Mouse (Mus musculus) midbrain, embryonic 12.5 days (tissue): ENCODE measurements around the gene Rgp1. TPM values are rescaled to one million over a fixed set of nuclear protein-coding genes. Genes with fewer than 3 reads are reported as not detected.
"Not testable (repeated sequence)": the region's sequence is repeated elsewhere in the genome, so short reads cannot be mapped to it uniquely, and the experiment has no call there.

ENCODE experiments used
- ATAC-seq: fragments of 200-750 bp; cut with Nextera tagmentation; 2 replicates; pipeline ENCODE4 v1.8.0; 2017; ENCODE audit warnings: low read depth, moderate TSS enrichment, moderate library complexity; ENCODE audit not compliant: low FRiP score
- H3K27ac ChIP-seq: fragments of 300-500 bp; sonication (generic); replicated peaks from 2 replicates; pipeline ENCODE4 v1.5.1; 2016; ENCODE audit warnings: mild to moderate bottlenecking
- H3K27me3 ChIP-seq: fragments of 300-500 bp; sonication (generic); 2 replicates; pipeline ENCODE4 v1.6.1; 2016; ENCODE audit warnings: mild to moderate bottlenecking
- H3K36me3 ChIP-seq: fragments of 300-500 bp; sonication (generic); 2 replicates; pipeline ENCODE4 v1.6.1; 2016
- H3K4me1 ChIP-seq: fragments of 300-500 bp; sonication (generic); 2 replicates; pipeline ENCODE4 v1.6.1; 2016
- H3K4me2 ChIP-seq: fragments of 300-500 bp; sonication (generic); replicated peaks from 2 replicates; pipeline ENCODE4 v1.6.1; 2016; ENCODE audit warnings: mild to moderate bottlenecking, moderate library complexity
- H3K4me3 ChIP-seq: fragments of 300-500 bp; sonication (generic); 2 replicates; pipeline ENCODE4 v1.5.1; 2016; ENCODE audit warnings: mild to moderate bottlenecking
- H3K9ac ChIP-seq: fragments of 300-500 bp; sonication (generic); replicated peaks from 2 replicates; pipeline ENCODE4 v1.6.1; 2016; ENCODE audit warnings: mild to moderate bottlenecking, moderate library complexity
- H3K9me3 ChIP-seq: fragments of 300-500 bp; sonication (generic); 2 replicates; pipeline ENCODE4 v1.6.1; 2016; ENCODE audit warnings: mild to moderate bottlenecking
- WGBS: fragments of 180-500 bp; shearing (Covaris S2); methylation state at CpG from one replicate; pipeline ENCODE4 v1.1.7; 2016; 5-methylcytosine and 5-hydroxymethylcytosine counted together
- polyA plus RNA-seq: library from polyadenylated mRNA; unstranded; fragments of >200 nt; fragmentation: Nextera tagmentation; extraction: Ambion mirVana; gene quantifications from 2 replicates; pipeline ENCODE4 v1.2.1, GENCODE M21; 2016

The Rgp1 gene
- polyA plus RNA-seq, 1 experiment from 2014 or later: 31.8 TPM

DNA sequence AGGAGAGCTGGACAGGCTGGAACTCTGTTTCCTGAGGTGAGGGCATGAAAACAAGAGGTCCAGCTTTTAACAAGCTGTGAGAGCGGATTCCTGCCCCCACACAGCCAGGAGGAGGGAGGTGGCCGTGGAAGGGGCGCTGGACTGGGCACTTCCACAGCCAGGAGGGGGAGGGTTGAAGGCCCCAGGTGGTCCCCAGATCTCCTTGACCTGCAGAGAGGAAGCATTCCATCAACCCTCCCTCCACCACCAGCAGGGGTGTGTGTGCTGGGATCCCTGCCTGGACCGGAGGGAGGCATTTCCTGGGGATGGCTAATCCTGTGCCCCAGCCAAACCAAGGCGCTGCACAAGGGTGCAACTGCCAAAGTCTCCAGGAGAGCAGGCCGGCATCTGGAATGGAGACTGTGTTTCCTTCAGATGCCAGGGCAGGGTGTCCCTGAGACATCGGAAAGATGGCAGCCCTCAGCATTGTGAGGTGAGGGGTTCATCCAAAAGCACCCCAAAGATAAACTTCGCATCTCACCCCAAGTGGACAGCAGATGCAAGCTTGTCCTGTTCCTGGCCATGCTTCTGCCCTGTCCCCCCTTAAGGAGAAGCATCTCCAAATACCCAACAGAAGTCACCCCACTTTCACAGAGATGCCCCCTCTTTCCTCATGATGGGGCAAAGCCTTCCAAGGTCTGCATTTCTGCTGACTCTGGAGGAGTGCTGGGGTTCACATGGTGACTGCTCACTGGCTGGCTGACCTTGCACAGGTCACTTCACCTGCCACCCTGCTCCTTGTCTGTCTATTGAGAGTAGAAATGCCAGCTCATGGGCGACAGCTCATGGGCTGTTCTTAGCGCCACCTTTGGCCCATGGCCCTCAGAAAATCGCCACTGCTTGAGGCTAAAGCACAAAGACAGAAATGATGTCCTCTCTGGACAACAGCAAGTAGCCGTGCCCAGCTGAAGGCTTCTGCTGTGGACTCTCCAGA lies 6.2 kb downstream of the Rgp1 start, which contains the start of gene Msmp:
Msmp (minus strand) TSS at position 51 of the 973 bp plus-strand sequence.
- no peak for ATAC-seq
- Histone ChIP-seq H3K4me1 (peaks cover 4% of the 10 kb centered on the region), H3K36me3 (peaks cover 45% of the 10 kb centered on the region), H3K4me3 (no peak within 1 kb of the TSS), H3K27ac (no peak within 1 kb of the TSS), H3K9ac (no peak within 1 kb of the TSS), H3K9me3 (no peaks in the 10 kb centered on the region), H3K4me2 (no peak within 1 kb of the TSS), H3K27me3 (no peaks in the 10 kb centered on the region)
- 63% methylated on average over 12 of the region's 12 CpGs for WGBS

DNA sequence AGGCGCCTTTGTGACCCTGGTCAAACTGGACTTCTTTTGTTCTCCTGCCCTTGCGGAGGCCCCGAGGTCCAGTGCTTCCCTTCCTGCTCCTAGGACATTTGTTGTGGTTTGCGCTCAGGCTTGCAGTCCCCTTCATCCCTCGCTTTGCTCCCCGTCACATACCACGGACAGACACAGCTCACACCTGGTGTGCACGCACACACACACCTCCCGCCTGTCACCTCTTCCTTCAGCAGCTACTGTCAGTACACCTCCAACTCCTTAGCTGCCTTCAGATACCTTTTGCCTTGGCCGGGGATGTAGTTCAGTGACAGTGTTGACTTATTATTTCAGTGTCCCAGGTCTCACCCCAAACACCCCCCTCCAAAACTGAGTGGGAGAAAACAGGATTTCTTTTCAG lies 7.2 kb downstream of the Rgp1 start:
- H3K27ac ChIP-seq: no peak overlapping the region
- no peak for ATAC-seq
- no peaks in the 10 kb centered on the region for H3K27me3 ChIP-seq
- H3K4me3 ChIP-seq: no peak overlapping the region
- no peaks in the 10 kb centered on the region for H3K9me3 ChIP-seq
- H3K4me2 ChIP-seq: no peak overlapping the region
- H3K4me1 ChIP-seq: no peaks in the 10 kb centered on the region
- WGBS: 64% methylated on average over 10 of the region's 10 CpGs
- no peak overlapping the region for H3K9ac ChIP-seq
- peaks cover 40% of the 10 kb centered on the region for H3K36me3 ChIP-seq

DNA sequence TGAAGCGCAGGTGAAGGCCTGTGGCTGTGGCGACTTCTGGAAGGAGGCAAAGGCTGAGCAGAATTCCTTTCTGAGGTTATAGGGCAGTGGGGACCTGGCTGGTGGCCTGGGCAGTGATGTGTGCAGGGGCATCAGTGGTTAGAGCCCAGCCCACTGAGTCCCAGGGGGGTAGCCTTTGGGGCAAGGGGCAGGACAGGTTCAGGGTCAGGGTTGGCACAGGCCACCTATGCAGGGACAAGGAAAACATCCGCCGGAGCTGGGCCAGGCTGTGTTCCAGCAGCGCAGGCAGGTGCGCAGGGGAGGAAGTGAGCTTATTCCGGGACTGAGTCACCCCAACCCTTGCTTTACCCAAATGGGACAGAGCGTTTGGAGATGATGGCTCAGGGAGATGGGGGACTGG lies 7.9 kb downstream of the Rgp1 start:
- peaks cover 32% of the 10 kb centered on the region for H3K36me3 ChIP-seq
- no peaks in the 10 kb centered on the region for H3K9me3 ChIP-seq
- no peak overlapping the region for H3K27ac ChIP-seq
- H3K4me3 ChIP-seq: no peak overlapping the region
- H3K9ac ChIP-seq: no peak overlapping the region
- H3K27me3 ChIP-seq: no peaks in the 10 kb centered on the region
- H3K4me1 ChIP-seq: no peaks in the 10 kb centered on the region
- WGBS: 80% methylated on average over 8 of the region's 8 CpGs
- ATAC-seq: no peak
- H3K4me2 ChIP-seq: no peak overlapping the region

DNA sequence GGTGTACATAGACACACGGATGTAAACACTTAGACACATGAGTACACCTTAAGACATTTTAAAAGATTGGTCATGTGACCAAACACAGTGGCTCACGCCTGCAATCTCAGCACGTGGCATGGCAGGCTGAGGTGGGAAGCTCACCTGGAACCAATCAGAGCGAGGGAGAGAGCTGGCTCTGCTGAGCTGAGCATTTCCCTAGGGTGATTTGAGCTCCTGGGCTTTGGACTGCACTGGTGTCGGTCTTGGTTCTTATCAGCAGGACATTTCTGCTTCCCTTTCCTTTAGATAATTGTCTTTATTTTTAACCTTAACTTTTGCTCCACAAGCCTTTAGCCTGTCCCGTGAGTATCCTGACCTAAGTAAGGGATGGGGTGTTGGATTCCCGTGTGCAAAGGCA lies 9.2 kb downstream of the Rgp1 start:
- Histone ChIP-seq H3K9ac (no peak overlapping the region), H3K27ac (no peak overlapping the region), H3K9me3 (no peaks in the 10 kb centered on the region), H3K4me3 (no peak overlapping the region), H3K36me3 (peaks cover 20% of the 10 kb centered on the region), H3K27me3 (no peaks in the 10 kb centered on the region), H3K4me1 (no peaks in the 10 kb centered on the region), H3K4me2 (no peak overlapping the region)
- 66% methylated on average over 7 of the region's 7 CpGs for WGBS
- no peak for ATAC-seq

DNA sequence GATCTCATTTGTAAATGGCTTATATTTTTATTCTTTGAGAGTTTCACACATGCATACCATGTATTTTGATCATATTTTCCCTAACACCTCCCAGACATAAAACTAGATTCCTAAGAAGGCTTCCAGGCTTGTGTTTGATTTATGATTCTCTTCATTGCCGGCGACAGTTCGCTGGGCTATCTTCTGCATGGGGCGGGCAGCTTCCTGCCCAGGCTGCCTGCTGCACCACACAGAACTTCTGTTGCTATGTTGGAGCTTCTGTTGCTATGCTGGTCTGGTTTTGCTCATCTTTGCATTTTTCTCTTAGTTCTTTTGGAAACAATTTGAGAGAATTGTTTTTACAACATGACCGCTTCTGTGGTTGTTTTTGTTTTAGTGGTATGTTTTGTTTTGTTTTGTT lies 13.0 kb downstream of the Rgp1 start:
- Histone ChIP-seq H3K4me2 (no peak overlapping the region), H3K9ac (no peak overlapping the region), H3K27me3 (no peaks in the 10 kb centered on the region), H3K9me3 (no peaks in the 10 kb centered on the region), H3K36me3 (no peaks in the 10 kb centered on the region), H3K4me3 (no peak overlapping the region), H3K27ac (no peak overlapping the region), H3K4me1 (no peaks in the 10 kb centered on the region)
- WGBS: 86% methylated on average over 5 of the region's 5 CpGs
- no peak for ATAC-seq

DNA sequence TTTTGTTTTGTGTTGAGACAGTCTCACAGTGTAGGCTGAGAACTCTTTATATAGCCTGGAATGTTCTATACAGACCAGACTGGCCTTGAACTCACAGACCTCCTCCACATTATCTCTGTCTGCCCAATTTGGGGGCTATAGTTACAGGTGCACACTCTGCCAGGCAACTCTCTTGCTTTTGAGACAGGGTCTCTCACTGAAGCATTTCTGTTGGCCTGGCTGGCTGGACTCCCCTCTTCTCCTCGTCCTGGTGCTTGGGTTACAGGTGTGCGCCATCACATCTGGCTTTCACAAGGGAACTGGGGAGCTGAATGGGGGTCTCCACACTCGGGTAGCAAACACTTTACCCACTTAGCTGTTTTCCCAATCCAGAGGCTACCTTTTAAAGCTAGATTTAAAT lies 13.4 kb downstream of the Rgp1 start:
- no peaks in the 10 kb centered on the region for H3K9me3 ChIP-seq
- H3K27ac ChIP-seq: no peak overlapping the region
- no peak overlapping the region for H3K4me2 ChIP-seq
- no peaks in the 10 kb centered on the region for H3K4me1 ChIP-seq
- H3K36me3 ChIP-seq: no peaks in the 10 kb centered on the region
- ATAC-seq: no peak
- H3K4me3 ChIP-seq: no peak overlapping the region
- H3K27me3 ChIP-seq: no peaks in the 10 kb centered on the region
- no peak overlapping the region for H3K9ac ChIP-seq
- 78% methylated on average over 3 of the region's 3 CpGs for WGBS

DNA sequence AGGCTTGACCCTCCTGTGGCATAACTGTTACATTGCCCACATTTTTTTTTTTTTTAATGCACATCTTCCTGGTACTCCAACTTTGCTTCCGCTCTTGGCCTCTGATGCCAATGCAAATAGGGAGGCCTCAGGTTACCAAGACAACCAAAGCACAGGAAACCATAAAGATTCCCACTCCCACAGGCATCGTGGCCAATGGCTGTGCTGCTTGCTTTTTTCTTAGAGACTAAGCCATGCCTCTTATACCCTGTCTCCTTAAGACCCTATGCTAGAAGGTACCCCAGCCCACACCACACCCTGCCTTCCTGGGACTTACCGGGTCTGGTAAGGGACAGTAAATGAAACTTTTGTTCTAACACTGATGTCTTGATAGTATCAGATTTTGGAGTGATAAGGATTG lies 14.9 kb downstream of the Rgp1 start:
- Histone ChIP-seq H3K4me3 (no peak overlapping the region), H3K27ac (no peak overlapping the region), H3K27me3 (no peaks in the 10 kb centered on the region), H3K9me3 (no peaks in the 10 kb centered on the region), H3K9ac (no peak overlapping the region), H3K4me2 (no peak overlapping the region), H3K36me3 (no peaks in the 10 kb centered on the region), H3K4me1 (no peaks in the 10 kb centered on the region)
- ATAC-seq: no peak
- 72% methylated on average over 3 of the region's 3 CpGs for WGBS

DNA sequence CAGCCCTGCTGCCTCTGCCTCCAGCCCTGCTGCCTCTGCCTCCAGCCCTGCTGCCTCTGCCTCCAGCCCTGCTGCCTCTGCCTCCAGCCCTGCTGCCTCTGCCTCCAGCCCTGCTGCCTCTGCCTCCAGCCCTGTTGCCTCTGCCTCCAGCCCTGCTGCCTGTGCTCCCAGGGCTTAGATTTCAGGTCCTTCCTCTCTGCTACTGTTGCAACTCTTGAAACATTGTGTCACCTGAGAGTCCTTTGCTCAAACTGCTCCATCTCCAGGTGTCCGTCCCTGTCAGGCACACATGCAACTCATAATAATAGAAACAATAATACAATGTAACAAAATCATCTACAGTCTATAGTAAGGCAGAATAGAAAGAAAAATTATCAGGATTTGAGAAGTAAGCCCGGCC lies 18.1 kb downstream of the Rgp1 start:
- not testable (repeated sequence) for H3K27ac ChIP-seq, H3K9me3 ChIP-seq, H3K36me3 ChIP-seq, H3K4me2 ChIP-seq, H3K9ac ChIP-seq, H3K4me1 ChIP-seq, ATAC-seq, H3K27me3 ChIP-seq, H3K4me3 ChIP-seq
- 84% methylated on average over 2 of the region's 2 CpGs for WGBS

DNA sequence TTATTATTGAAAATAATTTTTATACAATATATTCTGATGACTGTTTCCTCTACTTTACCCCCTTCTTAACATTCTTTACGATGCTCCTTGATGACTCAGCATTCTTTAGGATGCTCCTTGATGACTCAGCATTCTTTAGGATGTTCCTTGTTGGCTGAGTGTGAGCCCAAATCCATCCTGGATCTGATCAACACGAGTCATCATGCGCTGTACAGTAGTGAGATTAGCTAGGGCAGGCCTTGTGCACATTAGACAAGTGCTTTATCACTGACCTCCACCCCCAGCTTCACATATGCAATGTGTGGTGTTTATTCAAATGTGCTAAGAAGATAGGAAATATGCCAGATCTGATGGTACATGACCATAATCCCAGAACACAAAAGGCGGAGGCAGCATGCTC lies 19.7 kb downstream of the Rgp1 start:
- H3K9ac ChIP-seq: no peak overlapping the region
- WGBS: 86% methylated on average over 4 of the region's 4 CpGs
- H3K36me3 ChIP-seq: no peaks in the 10 kb centered on the region
- no peak for ATAC-seq
- no peak overlapping the region for H3K4me2 ChIP-seq
- no peak overlapping the region for H3K27ac ChIP-seq
- H3K9me3 ChIP-seq: no peaks in the 10 kb centered on the region
- no peak overlapping the region for H3K4me3 ChIP-seq
- no peaks in the 10 kb centered on the region for H3K4me1 ChIP-seq
- H3K27me3 ChIP-seq: no peaks in the 10 kb centered on the region

DNA sequence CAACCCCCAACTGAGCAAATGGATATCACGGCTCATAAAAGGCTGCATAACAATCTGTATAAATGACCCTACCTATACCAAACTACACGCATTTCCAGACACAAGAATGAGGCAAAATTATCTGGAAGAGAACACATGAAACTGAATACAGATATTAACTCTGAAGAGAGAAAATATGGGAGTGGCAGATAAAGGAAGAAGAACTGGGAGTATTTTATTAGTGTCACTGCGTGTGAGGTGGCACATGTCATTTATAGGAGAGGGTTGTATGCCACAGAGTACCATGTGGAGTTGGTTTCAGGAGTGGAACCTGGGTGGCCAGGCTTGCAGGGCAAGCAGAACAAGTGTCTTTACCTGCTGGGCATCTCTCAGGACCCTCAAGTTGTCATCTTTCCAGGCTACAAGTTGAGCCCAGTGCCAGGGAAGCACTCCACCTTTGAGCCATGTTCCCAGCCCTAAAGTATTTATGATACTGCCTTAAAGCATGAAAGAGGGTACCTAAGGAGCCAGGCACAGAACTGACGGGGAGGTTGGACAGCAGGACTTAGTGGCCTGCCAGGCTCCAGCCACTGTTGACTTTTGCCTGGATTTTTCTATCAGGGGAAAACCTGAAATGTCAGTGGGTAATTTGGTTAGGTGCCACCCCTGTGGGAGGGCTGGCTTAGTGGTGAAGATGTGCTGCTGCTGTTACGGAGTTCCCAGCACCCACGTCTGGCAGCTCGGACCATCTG lies 20.3 kb downstream of the Rgp1 start:
- 79% methylated on average over 7 of the region's 7 CpGs for WGBS
- Histone ChIP-seq H3K36me3 (no peaks in the 10 kb centered on the region), H3K9me3 (no peaks in the 10 kb centered on the region), H3K27ac (no peak overlapping the region), H3K4me3 (no peak overlapping the region), H3K27me3 (no peaks in the 10 kb centered on the region), H3K4me1 (no peaks in the 10 kb centered on the region), H3K4me2 (no peak overlapping the region), H3K9ac (no peak overlapping the region)
- ATAC-seq: no peak

DNA sequence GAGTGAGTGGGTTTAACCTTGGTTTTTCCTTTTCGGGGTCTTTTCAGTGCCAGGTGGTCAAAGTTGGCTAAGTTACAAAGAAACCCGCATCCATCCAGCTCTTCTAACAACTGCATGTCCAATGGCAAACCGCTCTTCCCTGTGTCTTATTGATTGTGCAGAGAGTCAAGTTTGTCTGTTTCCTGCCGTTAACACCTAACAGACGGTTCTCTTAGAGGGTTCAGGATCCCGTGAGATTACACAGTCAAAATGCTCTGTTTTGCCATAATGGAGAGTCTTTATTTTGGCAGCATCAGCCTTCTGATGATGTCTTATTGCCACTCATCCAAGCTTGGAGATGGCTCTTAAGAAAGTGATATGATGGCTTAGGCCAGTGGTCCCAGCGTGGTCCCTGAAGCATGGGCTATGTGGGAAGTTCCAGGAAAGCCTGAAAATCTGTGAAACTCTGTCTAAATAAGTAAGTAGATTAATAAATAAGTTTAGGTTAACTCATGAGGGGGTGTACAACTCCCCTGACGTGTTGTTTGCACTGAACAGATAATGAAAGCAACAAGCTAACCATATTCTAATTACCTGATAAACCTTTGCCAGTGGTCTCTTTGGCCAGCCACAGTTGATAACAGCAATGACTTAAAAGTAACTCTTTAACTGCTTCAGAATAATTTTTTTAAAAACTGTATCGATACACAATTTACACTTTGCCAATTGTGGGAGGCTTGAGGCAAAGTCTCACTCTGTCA lies 21.9 kb downstream of the Rgp1 start:
- Histone ChIP-seq H3K36me3 (no peaks in the 10 kb centered on the region), H3K4me2 (no peak overlapping the region), H3K9ac (no peak overlapping the region), H3K4me3 (no peak overlapping the region), H3K9me3 (no peaks in the 10 kb centered on the region), H3K27me3 (no peaks in the 10 kb centered on the region), H3K27ac (no peak overlapping the region), H3K4me1 (no peaks in the 10 kb centered on the region)
- ATAC-seq: no peak
- WGBS: 83% methylated on average over 9 of the region's 9 CpGs

DNA sequence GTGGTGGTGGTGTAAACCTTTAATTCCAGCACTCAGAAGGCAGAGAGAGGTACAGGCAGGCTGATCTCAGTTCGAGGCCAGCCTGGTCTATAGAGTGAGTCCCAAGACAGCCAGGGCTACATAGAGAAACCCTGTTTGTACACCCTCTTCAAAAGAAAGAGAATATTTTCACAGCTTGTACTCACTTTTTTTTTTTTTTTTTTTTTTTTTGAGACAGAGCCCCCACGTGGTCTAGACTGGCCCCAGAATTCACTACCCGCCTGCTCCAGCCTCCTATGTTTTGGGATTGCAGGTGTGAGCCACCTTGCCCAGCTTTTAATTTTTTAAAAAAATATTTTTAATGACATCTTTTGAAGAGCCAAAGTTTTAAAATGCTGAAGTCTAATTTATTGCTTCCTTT lies 25.6 kb downstream of the Rgp1 start:
- H3K4me3 ChIP-seq: no peak overlapping the region
- no peaks in the 10 kb centered on the region for H3K36me3 ChIP-seq
- no peaks in the 10 kb centered on the region for H3K27me3 ChIP-seq
- H3K4me1 ChIP-seq: no peaks in the 10 kb centered on the region
- H3K9ac ChIP-seq: no peak overlapping the region
- 60% methylated on average over 3 of the region's 3 CpGs for WGBS
- no peak for ATAC-seq
- no peak overlapping the region for H3K27ac ChIP-seq
- H3K9me3 ChIP-seq: no peaks in the 10 kb centered on the region
- H3K4me2 ChIP-seq: no peak overlapping the region
